Mouse (Mus musculus) embryonic facial prominence, embryonic 11.5 days (tissue): ENCODE measurements around the gene Zc3h7b. TPM values are rescaled to one million over a fixed set of nuclear protein-coding genes. Genes with fewer than 3 reads are reported as not detected.

Experiments used
- ATAC-seq: fragments of 200-750 bp; cut with Nextera tagmentation; replicated peaks from 2 replicates; pipeline ENCODE4 v1.8.0; 2017; ENCODE audit warnings: low read depth; ENCODE audit not compliant: insufficient number of reproducible peaks, low FRiP score, low TSS enrichment
- DNase-seq: peaks from one replicate; pipeline ENCODE4 v3.0.0-alpha.2; 2015; ENCODE audit warnings: low spot score
- H3K27ac ChIP-seq: fragments of 300-500 bp; sonication (generic); replicated peaks from 2 replicates; pipeline ENCODE4 v1.5.1; 2014; ENCODE audit warnings: mild to moderate bottlenecking, low read depth, low read length, control low read depth
- H3K27me3 ChIP-seq: fragments of 300-500 bp; sonication (generic); 2 replicates; pipeline ENCODE4 v1.6.1; 2014; ENCODE audit warnings: mild to moderate bottlenecking, low read length, moderate library complexity, mixed read lengths; ENCODE audit not compliant: control insufficient read depth, insufficient read depth
- H3K36me3 ChIP-seq: fragments of 300-500 bp; sonication (generic); replicated peaks from 2 replicates; pipeline ENCODE4 v1.6.1; 2014; ENCODE audit warnings: low read depth, mild to moderate bottlenecking, low read length, moderate library complexity, mixed read lengths; ENCODE audit not compliant: control insufficient read depth, insufficient read depth
- H3K4me1 ChIP-seq: fragments of 300-500 bp; sonication (generic); 2 replicates; pipeline ENCODE4 v1.6.1; 2014; ENCODE audit warnings: low read length, mixed read lengths; ENCODE audit not compliant: control insufficient read depth, insufficient read depth
- H3K4me2 ChIP-seq: fragments of 300-500 bp; sonication (generic); 2 replicates; pipeline ENCODE4 v1.6.1; 2014; ENCODE audit warnings: low read depth, mild to moderate bottlenecking, control low read depth, low read length, moderate library complexity
- H3K4me3 ChIP-seq: fragments of 300-500 bp; sonication (generic); 2 replicates; pipeline ENCODE4 v1.5.1; 2014; ENCODE audit warnings: low read depth, low read length, control low read depth
- H3K9ac ChIP-seq: fragments of 300-500 bp; sonication (generic); replicated peaks from 2 replicates; pipeline ENCODE4 v1.6.1; 2014; ENCODE audit warnings: mild to moderate bottlenecking, control low read depth, low read length
- H3K9me3 ChIP-seq: fragments of 300-500 bp; sonication (generic); replicated peaks from 2 replicates; pipeline ENCODE4 v1.6.1; 2016; ENCODE audit warnings: mild to moderate bottlenecking, low read length, inconsistent platforms, mixed read lengths; ENCODE audit not compliant: control insufficient read depth
- WGBS: fragments of 180-500 bp; shearing (Covaris S2); extraction: QIAGEN DNeasy Blood & Tissue Kit; methylation state at CpG from one replicate; pipeline ENCODE4 v1.1.7; 2014; 5-methylcytosine and 5-hydroxymethylcytosine counted together
- polyA plus RNA-seq: library from polyadenylated mRNA; unstranded; fragments of >200 nt; fragmentation: Nextera tagmentation; extraction: Ambion mirVana; gene quantifications from 2 replicates; pipeline ENCODE4 v1.2.1, GENCODE M21; 2014

Gene Zc3h7b
- polyA plus RNA-seq, 1 experiment from 2014 or later = 39.2 TPM

DNA sequence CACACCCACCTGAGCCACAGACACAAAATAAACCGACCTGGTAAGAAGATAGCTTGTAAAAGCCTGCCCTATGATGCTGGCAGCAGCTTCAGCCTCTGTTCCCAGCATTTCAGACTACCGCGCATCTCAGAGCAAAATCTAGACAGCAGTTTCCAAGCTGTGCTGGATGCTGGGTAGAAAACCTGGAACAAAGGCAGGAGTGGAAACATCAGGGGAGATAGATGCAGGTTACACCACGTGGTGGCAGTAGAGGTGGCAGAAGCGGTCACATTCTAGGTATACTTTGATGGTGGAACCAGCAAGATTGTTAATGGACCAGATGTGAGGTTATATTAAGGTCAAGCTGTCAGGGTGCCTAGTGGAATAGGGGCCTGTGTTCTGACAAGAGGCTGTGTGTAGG is 39.9 kb downstream of the Zc3h7b start:
- no peaks in the 10 kb centered on the region for H3K27me3 ChIP-seq
- no peak overlapping the region for H3K4me2 ChIP-seq
- no peaks in the 10 kb centered on the region for H3K9me3 ChIP-seq
- DNase-seq (peak; percentile 27), ATAC-seq (no peak)
- H3K4me1 ChIP-seq = no peaks in the 10 kb centered on the region
- no peak overlapping the region for H3K4me3 ChIP-seq
- peaks cover 21% of the 10 kb centered on the region for H3K36me3 ChIP-seq
- H3K27ac ChIP-seq = no peak overlapping the region
- no peak overlapping the region for H3K9ac ChIP-seq
- 69% methylated on average over 5 of the region's 5 CpGs for WGBS

DNA sequence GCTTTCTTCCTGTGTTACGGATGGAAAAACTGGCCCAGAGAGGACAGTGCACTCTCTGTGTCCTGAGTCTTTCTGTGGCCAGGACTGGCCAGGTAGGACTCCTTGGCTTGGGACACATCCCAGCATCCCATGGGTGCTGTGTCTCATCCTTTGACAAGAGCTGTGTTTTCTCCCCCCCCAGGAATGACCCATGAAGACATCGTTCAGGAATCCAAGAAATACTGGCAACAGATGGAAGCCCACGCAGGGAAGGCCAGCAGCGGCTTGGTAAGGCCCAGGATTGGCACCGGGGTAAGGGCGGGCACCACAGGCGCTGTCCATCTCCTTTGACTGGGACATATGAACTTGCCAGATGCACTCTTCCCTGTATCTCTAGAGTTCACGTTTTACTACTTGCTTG is 40.8 kb downstream of the Zc3h7b start:
- Histone ChIP-seq H3K27me3 (no peaks in the 10 kb centered on the region), H3K4me1 (no peaks in the 10 kb centered on the region), H3K4me3 (no peak overlapping the region), H3K4me2 (no peak overlapping the region), H3K9me3 (no peaks in the 10 kb centered on the region), H3K36me3 (peaks cover 16% of the 10 kb centered on the region), H3K9ac (no peak overlapping the region), H3K27ac (no peak overlapping the region)
- WGBS = 95% methylated on average over 8 of the region's 8 CpGs
- ATAC-seq = no peak
- no peak for DNase-seq

DNA sequence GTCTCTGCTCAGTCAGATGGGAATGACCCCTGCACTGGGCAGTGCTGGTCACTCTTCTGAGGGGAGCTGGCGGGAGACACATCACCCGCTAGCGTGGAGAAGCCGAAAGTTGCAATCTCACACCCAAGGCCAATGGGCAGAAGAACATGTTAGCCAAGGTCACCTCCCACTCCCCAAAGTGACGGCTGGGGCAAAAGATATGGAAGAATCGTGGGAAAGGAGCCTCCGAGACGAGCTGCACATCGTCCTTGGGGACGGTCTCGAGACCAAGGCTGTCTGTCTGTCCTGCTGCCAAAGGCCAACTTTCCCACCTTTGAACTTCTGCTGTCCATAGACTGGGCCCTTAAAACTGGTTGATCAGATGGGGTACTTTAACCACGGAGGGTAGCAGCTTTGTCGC is 42.7 kb downstream of the Zc3h7b start:
- H3K4me1 ChIP-seq = no peaks in the 10 kb centered on the region
- no peaks in the 10 kb centered on the region for H3K9me3 ChIP-seq
- peaks cover 25% of the 10 kb centered on the region for H3K36me3 ChIP-seq
- no peak overlapping the region for H3K27ac ChIP-seq
- no peak overlapping the region for H3K9ac ChIP-seq
- DNase-seq = no peak
- H3K4me3 ChIP-seq = no peak overlapping the region
- 93% methylated on average over 13 of the region's 13 CpGs for WGBS
- no peaks in the 10 kb centered on the region for H3K27me3 ChIP-seq
- no peak overlapping the region for H3K4me2 ChIP-seq
- no peak for ATAC-seq

DNA sequence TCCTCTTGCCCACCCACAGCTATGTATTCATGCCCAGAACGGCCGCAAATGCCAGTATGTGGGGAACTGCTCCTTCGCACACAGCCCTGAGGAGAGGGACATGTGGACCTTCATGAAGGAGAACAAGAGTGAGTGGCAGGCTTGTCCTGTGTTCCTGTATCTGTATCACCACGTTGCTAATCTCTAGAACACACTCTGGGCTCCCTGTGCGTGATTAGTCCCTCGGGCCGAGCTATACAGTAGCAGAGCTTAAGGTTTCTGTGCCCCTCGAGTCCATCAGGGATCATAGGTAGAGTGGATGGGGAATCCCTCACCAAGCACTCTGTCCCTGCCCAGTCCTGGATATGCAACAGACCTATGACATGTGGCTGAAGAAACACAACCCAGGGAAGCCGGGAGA is 47.6 kb downstream of the Zc3h7b start:
- 93% methylated on average over 9 of the region's 9 CpGs for WGBS
- Histone ChIP-seq H3K9me3 (no peaks in the 10 kb centered on the region), H3K4me3 (no peak overlapping the region), H3K27me3 (no peaks in the 10 kb centered on the region), H3K36me3 (peaks cover 9% of the 10 kb centered on the region), H3K27ac (no peak overlapping the region), H3K4me2 (no peak overlapping the region), H3K9ac (no peak overlapping the region), H3K4me1 (no peaks in the 10 kb centered on the region)
- DNase-seq = no peak
- no peak for ATAC-seq

DNA sequence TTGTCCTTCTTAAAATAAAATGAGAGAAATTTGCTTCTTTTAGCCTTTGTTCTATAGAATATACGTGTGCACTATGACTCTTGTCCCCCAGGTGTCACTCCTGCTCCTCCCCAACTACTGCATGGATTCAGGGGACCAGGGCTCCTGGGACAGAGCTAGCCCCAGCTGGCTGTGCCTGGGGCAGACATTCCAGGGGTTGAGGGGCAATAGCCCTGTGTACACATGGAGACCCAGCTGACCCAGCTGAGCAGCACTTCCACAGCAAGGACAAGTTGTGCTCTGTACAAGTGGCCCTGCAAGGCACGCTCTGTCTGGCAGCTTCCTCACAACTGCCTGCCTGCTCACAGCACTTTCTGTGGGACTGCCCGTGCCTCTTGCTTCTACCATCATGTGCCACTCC is 51.4 kb downstream of the Zc3h7b start:
- H3K27ac ChIP-seq = no peak overlapping the region
- H3K4me2 ChIP-seq = no peak overlapping the region
- no peaks in the 10 kb centered on the region for H3K4me1 ChIP-seq
- no peak overlapping the region for H3K4me3 ChIP-seq
- ATAC-seq (no peak), DNase-seq (no peak)
- no peaks in the 10 kb centered on the region for H3K9me3 ChIP-seq
- no peaks in the 10 kb centered on the region for H3K27me3 ChIP-seq
- WGBS = 75% methylated on average over 3 of the region's 3 CpGs
- peaks cover 9% of the 10 kb centered on the region; the same call in 1 of the 2 replicates for H3K36me3 ChIP-seq
- no peak overlapping the region for H3K9ac ChIP-seq

DNA sequence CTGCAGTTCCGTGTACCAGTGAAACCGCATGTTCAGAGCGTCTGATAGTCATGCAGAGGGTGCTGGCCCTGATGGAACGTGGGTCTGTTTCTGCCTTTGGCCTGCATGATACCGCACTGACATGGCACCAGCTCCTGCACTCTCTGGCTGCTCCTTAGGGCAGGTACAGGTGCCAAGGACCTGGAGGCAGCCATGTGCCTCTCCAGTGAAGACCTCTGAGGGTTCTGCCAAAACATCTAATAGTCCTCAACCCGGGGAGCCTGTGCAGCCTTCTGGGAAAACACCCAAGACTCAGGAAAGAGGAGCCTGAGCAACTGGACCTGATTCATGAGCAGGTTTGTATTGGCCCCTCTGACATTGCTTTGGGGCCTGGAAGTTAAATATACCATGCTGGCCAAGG is 53.0 kb downstream of the Zc3h7b start:
- no peak overlapping the region for H3K27ac ChIP-seq
- 85% methylated on average over 6 of the region's 6 CpGs for WGBS
- DNase-seq = no peak
- no peaks in the 10 kb centered on the region for H3K27me3 ChIP-seq
- no peaks in the 10 kb centered on the region for H3K9me3 ChIP-seq
- H3K36me3 ChIP-seq = no peaks in the 10 kb centered on the region; the same call in 1 of the 2 replicates
- ATAC-seq = no peak
- no peak overlapping the region for H3K4me3 ChIP-seq
- H3K4me2 ChIP-seq = no peak overlapping the region
- H3K4me1 ChIP-seq = peaks cover 7% of the 10 kb centered on the region
- no peak overlapping the region for H3K9ac ChIP-seq

DNA sequence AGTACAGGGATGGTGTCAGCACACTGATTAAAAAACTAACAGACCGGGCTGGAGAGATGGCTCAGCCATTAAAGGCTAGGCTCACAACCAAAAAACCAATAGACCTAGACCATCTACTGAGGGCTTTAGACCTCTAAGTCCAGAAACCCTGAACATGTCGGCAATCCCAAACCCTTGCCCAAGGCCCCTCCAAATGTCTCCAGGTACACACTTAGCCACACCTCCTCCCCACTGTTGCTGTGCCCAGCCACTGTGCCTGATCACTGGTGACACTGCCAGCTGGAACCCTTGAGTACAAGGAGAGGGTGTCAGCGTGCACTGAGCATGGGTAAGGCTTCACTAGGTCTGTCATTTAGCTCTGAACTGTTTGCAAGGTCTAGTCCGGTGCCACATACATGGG is 53.6 kb downstream of the Zc3h7b start:
- H3K4me3 ChIP-seq = no peak overlapping the region
- no peak for ATAC-seq
- no peak overlapping the region for H3K4me2 ChIP-seq
- no peaks in the 10 kb centered on the region for H3K27me3 ChIP-seq
- no peaks in the 10 kb centered on the region; the same call in 1 of the 2 replicates for H3K36me3 ChIP-seq
- peaks cover 8% of the 10 kb centered on the region for H3K4me1 ChIP-seq
- H3K9ac ChIP-seq = no peak overlapping the region
- no peak overlapping the region for H3K27ac ChIP-seq
- DNase-seq = no peak
- 86% methylated on average over 4 of the region's 4 CpGs for WGBS
- no peaks in the 10 kb centered on the region for H3K9me3 ChIP-seq

DNA sequence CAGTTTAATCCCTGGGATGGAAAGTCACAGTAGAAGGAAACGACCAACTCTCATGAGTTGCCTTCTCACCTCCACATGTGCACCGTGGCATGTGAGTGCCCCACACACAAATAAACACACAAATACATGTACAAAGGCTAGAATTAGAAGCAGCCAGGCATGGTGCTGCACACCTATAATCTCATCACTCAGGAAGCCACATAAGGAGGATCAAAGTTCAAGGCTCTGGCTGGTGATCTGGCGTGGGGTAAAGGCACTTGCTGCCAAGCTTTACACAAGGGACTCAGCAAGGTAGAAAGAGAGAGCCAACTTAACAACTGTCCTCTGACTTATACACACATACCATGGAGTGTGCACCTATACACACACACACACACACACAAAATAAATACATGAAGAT is 55.5 kb downstream of the Zc3h7b start:
- ATAC-seq (no peak), DNase-seq (no peak)
- 75% methylated on average over 3 of the region's 3 CpGs for WGBS
- H3K4me1 ChIP-seq = peaks cover 8% of the 10 kb centered on the region
- no peak overlapping the region for H3K27ac ChIP-seq
- H3K36me3 ChIP-seq = no peaks in the 10 kb centered on the region
- H3K9ac ChIP-seq = no peak overlapping the region
- no peaks in the 10 kb centered on the region for H3K9me3 ChIP-seq
- H3K27me3 ChIP-seq = no peaks in the 10 kb centered on the region
- no peak overlapping the region for H3K4me3 ChIP-seq
- no peak overlapping the region for H3K4me2 ChIP-seq
